Mouse (Mus musculus) olfactory bulb, adult 2 months (tissue): ENCODE data around the gene Rabgap1l. TPM values are rescaled to one million over a fixed set of nuclear protein-coding genes. Genes with fewer than 3 reads are reported as not detected.
"Not testable (repeated sequence)": the region's sequence is repeated elsewhere in the genome, so short reads cannot be mapped to it uniquely, and the experiment has no call there.

Experiments used
- H3K27ac ChIP-seq: fragments of 200-500 bp; 2 replicates; pipeline ENCODE4 v1.5.1; 2012; ENCODE audit warnings: low read depth, low read length; ENCODE audit not compliant: insufficient read depth
- H3K4me1 ChIP-seq: fragments of 200-500 bp; 2 replicates; pipeline ENCODE4 v1.6.1; 2012; ENCODE audit warnings: low read length; ENCODE audit not compliant: control insufficient read depth, insufficient read depth
- H3K4me3 ChIP-seq: fragments of 200-500 bp; 2 replicates; pipeline ENCODE4 v1.5.1; 2012; ENCODE audit warnings: mild to moderate bottlenecking, low read depth, low read length, moderate library complexity; ENCODE audit not compliant: insufficient read depth
- CTCF ChIP-seq: fragments of 200-500 bp; IDR thresholded peaks from 2 replicates; pipeline ENCODE4 v1.5.1; 2012; ENCODE audit warnings: low read depth, mild to moderate bottlenecking, low read length, moderate library complexity; ENCODE audit not compliant: insufficient read depth
- POLR2A ChIP-seq: fragments of 200-500 bp; IDR thresholded peaks from 2 replicates; pipeline ENCODE4 v1.6.1; 2012; ENCODE audit warnings: mild to moderate bottlenecking, low read depth, low read length, moderate library complexity; ENCODE audit not compliant: insufficient read depth
- WGBS: fragments of 180-500 bp; shearing (Covaris S2); methylation state at CpG from one replicate; pipeline ENCODE4 v1.1.7; 2018; 5-methylcytosine and 5-hydroxymethylcytosine counted together
- polyA plus RNA-seq: library from polyadenylated mRNA; stranded (reverse); fragments of >200 nt; gene quantifications from 2 replicates; pipeline ENCODE4 v1.2.4, GENCODE M21; 2012; ENCODE audit warnings: low replicate concordance; ENCODE audit not compliant: missing spikeins, insufficient read depth, insufficient read length

The Rabgap1l gene
- polyA plus RNA-seq, 1 experiment = 89.2 TPM

DNA sequence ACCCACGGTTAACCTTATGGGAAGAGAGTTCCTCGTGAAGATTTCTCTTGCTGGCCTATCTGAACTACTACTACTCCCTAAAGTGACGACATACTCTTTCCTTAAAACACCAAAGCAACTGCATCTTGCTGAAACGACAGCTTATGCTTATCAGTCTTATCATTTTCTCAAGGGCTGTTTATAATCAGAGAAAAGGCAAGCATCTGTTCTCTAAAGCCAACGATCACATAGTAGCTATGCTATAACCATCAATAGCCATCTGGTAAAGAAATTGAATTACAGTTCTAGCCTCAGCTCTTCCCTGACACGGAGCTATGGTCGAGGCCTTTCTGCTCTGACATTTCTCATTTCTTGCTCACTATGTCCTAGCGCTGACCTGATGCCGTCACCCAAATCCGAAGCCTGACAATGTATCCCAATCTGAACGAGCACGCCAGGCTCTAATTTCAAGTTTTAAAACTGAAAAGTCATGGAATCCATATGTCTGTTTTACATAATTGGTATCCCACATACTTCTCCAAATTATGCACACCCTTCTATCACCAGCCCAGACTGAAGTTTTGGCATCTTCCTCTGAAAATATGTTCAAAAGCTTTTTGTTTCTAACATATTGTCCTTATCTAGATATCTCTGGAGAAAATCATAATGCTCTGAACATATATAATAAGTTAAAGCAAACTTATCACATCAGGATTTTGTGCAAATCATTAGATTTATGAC, 164.6 kb downstream of the Rabgap1l start:
- 93% methylated on average over 12 of the region's 12 CpGs for WGBS
- Histone ChIP-seq H3K27ac (no peak overlapping the region), H3K4me1 (no peaks in the 10 kb centered on the region), H3K4me3 (no peak overlapping the region)
- TF ChIP-seq CTCF (no peak), POLR2A (no peak)

DNA sequence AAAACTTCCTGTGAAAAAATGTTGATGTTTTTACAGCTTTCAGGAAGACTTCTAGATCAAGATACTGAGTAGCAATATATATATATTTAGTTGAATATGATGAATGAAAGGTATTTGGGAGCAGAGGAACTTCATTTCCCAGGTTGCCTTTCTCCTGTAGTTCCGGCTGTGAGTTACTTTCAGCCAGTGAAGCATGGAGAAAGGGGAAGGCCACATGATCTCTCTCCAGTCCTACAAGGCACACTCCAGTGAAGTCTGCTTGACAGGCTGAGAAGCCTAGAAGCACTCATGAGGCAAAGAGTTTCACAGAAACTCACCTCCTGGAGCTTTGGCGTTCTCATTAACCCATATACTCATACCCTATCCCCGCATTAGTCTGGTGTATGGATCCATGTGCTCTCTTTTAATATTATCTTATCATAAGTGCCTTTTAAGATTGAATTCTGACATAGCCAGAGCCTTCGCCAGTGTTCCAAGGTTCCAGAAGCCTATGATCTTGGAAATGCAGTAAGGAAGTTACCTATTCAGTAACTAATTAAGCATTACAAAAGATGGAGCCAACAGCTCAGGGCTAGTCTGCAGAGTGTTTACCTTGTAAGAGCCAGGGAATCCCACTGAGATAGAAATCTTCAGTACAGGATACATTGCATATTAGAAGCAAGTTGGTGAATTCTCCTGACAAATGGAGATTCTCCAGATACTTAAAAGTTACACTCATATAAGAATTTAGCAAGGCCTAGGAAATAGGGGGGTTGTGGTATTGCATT, 168.5 kb downstream of the Rabgap1l start:
- not testable (repeated sequence) for H3K4me1 ChIP-seq, H3K27ac ChIP-seq, H3K4me3 ChIP-seq
- WGBS = 81% methylated on average over 4 of the region's 4 CpGs

DNA sequence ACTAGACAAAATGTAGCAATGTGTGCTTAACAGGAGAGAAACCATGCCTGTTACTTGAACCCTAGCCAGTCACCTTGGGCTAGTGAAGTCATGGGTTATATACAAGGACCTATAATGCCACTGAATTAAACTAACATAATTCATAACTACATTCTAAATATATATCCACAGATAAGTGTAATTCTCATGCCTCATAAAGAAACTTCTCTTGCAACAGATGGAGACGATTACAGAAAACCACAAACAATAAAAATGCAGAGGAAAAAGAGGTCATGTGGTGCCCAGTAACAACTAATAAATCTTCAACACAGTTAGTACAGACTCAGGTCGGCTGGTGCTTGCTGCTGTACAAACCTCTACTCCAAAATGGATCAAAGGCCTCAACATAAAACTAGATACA, 174.8 kb downstream of the Rabgap1l start:
- no peak overlapping the region for H3K27ac ChIP-seq
- H3K4me1 ChIP-seq = no peaks in the 10 kb centered on the region
- 84% methylated on average over 2 of the region's 2 CpGs for WGBS
- H3K4me3 ChIP-seq = no peak overlapping the region
- no peak for TF ChIP-seq POLR2A
- TF ChIP-seq CTCF = no peak

DNA sequence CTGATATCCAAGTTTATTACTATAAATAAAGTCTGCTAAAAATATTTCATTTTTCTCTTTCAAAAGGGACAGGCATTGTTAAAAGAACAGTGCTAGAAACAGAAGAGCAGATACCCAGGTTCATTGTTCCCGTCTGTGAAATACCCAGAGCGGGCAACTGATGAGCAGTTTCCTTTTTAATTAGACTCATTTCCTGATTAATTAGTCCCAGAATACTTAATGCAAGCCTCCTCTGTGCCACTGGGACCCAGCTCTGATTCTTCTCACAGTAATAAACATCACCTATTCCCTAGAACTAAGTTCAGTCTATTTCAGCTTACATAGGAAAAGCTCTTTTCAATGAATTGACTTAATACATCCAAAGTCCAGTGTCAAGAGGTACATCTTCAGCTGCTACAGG, 186.6 kb downstream of the Rabgap1l start:
- Histone ChIP-seq H3K4me1 (no peaks in the 10 kb centered on the region), H3K4me3 (no peak overlapping the region), H3K27ac (no peak overlapping the region)
- whole genome bisulfite sequencing = 44% methylated on average over 2 of the region's 2 CpGs
- TF ChIP-seq CTCF (no peak), POLR2A (no peak)

DNA sequence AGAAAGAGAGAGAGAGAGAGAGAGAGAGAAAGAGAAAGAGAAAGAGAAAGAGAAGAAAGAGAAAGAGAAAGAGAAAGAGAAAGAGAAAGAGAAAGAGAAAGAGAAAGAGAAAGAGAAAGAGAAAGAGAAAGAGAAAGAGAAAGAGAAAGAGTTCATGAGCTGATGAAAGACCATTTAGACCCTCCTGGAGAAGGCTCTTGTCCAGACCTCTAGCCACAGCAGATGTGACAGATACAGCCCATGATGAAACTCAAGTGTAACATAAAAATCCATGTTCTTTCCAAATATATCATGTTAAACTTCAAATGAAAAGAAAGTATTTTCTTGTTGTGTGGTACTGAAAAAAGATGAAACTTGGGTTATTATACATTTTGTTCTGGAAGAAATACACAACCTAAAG, 189.7 kb downstream of the Rabgap1l start:
- not testable (repeated sequence) for H3K27ac ChIP-seq, H3K4me3 ChIP-seq, H3K4me1 ChIP-seq

DNA sequence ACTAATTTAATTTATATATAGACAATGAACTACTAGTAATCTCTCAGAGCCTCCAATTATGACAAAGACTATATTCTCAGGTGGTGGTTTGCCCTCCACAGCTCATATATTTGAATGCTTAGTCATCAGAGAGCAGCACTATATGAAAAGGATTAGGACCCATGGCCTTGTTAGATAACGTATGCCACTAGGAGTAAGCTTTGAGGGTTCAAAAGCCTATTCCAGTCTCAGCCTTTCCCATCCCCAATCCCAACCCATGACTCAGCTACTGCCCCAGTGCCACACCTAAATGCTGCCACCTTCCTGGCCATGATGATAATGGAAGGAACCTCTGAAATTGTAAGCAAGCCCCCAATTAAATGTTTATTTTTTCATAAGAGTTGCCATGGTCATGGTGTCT, 195.6 kb downstream of the Rabgap1l start:
- H3K27ac ChIP-seq = no peak overlapping the region
- TF ChIP-seq POLR2A = no peak
- TF ChIP-seq CTCF = no peak
- WGBS = 93% methylated on average over 1 of the region's 1 CpGs
- no peak overlapping the region for H3K4me3 ChIP-seq
- H3K4me1 ChIP-seq = no peaks in the 10 kb centered on the region

DNA sequence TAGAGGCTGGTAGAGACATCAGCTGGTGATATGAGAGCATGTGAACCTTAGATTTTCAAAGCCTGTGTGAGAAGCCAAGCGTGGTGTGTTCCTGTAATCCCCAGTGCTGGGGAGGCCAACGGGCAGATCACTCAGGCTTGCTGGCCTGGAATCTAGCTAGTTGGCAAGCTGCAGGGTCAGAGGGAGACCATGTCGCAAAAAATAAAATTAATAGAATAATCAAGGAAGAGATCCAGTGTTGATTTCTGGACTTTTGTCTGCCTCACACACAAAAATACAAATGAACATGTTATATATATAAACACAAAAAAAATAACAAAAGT, 196.1 kb downstream of the Rabgap1l start:
- no peak for TF ChIP-seq POLR2A
- TF ChIP-seq CTCF = no peak
- H3K27ac ChIP-seq = no peak overlapping the region
- WGBS = 97% methylated on average over 3 of the region's 3 CpGs
- no peak overlapping the region for H3K4me3 ChIP-seq
- H3K4me1 ChIP-seq = no peaks in the 10 kb centered on the region

DNA sequence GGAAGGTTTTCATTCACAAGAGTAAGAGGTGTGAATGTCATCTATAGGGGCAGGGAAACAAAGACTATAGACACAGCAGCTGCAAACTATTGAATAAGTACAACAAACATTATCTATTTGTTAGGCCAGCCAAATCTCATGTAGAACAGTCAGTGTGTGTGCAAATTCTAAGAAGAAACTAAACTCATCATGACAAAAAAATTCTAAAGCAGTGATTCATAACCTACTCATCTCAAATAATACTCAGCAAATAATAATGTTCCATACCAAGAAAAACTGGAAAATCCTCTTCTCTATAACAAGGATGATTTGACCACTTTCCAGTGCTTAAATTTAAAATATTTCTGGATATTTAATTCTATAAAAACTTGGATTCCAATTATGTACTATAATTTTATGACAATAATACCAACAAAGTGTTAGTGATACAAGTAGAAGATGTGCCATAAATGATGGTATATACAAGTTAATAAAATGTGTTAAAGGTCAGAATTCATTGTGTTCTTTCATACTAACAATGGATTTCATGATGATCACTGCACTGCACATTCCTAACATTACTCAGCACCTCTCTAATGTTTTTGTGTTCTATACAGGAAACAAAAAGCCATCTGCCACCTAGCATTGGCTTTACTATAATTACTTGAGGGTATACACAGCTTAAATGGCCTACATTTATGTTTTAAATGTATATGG, 196.6 kb downstream of the Rabgap1l start:
- Histone ChIP-seq H3K4me3 (no peak overlapping the region), H3K4me1 (no peaks in the 10 kb centered on the region), H3K27ac (no peak overlapping the region)
- no peak for TF ChIP-seq POLR2A
- no peak for TF ChIP-seq CTCF

DNA sequence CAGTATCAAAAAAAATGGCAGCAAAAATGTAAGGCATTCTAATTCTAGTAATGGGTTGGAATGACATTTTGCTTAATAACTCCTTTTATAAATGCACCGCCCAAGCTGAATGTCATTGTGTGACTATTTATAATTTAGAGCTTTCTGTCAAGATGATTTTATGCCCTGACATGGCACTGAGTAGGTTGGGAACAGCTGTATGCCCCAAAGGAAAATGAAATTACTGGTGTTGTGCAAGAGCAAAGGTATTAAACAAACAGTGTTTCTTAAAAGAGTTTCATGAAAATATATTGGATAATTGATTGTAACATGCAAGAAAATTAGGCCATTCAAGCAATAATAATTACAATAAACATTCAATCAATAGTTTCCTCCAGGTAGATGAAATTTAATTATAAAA, 198.4 kb downstream of the Rabgap1l start:
- whole genome bisulfite sequencing = 77% methylated on average over 1 of the region's 1 CpGs
- H3K4me1 ChIP-seq = no peaks in the 10 kb centered on the region
- no peak overlapping the region for H3K4me3 ChIP-seq
- no peak overlapping the region for H3K27ac ChIP-seq
- TF ChIP-seq POLR2A (no peak), CTCF (no peak)
